Mouse (Mus musculus) forebrain, postnatal 0 days (tissue): Measurements from ENCODE around the gene Tmem231. TPM values are rescaled to one million over a fixed set of nuclear protein-coding genes. Genes with fewer than 3 reads are reported as not detected.

ENCODE experiments used
- ATAC-seq: fragments of 200-750 bp; cut with Nextera tagmentation; 2 replicates; pipeline ENCODE4 v1.8.0; 2017; ENCODE audit warnings: mild to moderate bottlenecking, moderate library complexity
- DNase-seq: peaks from one replicate; pipeline ENCODE4 v3.0.0-alpha.2; 2015
- H3K27ac ChIP-seq: fragments of 300-500 bp; sonication (generic); 2 replicates; pipeline ENCODE4 v1.5.1; 2014; ENCODE audit warnings: low read depth, mild to moderate bottlenecking, antibody characterized with exemption, low read length, moderate library complexity, mixed read lengths
- H3K27me3 ChIP-seq: fragments of 300-500 bp; sonication (generic); 2 replicates; pipeline ENCODE4 v1.6.1; 2014; ENCODE audit warnings: mild to moderate bottlenecking, low read length, mixed read lengths; ENCODE audit not compliant: insufficient read depth
- H3K36me3 ChIP-seq: fragments of 300-500 bp; sonication (generic); 2 replicates; pipeline ENCODE4 v1.6.1; 2014; ENCODE audit warnings: mild to moderate bottlenecking, moderate library complexity; ENCODE audit not compliant: insufficient read depth
- H3K4me1 ChIP-seq: fragments of 300-500 bp; sonication (generic); 2 replicates; pipeline ENCODE4 v1.6.1; 2014; ENCODE audit warnings: antibody characterized with exemption; ENCODE audit not compliant: insufficient read depth
- H3K4me2 ChIP-seq: fragments of 300-500 bp; sonication (generic); 2 replicates; pipeline ENCODE4 v1.6.1; 2014; ENCODE audit warnings: low read depth, mild to moderate bottlenecking, moderate library complexity
- H3K4me3 ChIP-seq: fragments of 300-500 bp; sonication (generic); 2 replicates; pipeline ENCODE4 v1.5.1; 2014; ENCODE audit warnings: low read depth, low read length, mixed read lengths
- H3K9ac ChIP-seq: fragments of 300-500 bp; sonication (generic); 2 replicates; pipeline ENCODE4 v1.6.1; 2014; ENCODE audit warnings: mild to moderate bottlenecking
- H3K9me3 ChIP-seq: fragments of 300-500 bp; sonication (generic); 2 replicates; pipeline ENCODE4 v1.6.1; 2016; ENCODE audit warnings: low read length
- CTCF ChIP-seq: sonication (generic); IDR thresholded peaks from 2 replicates; pipeline ENCODE4 v1.5.1; 2016; ENCODE audit warnings: antibody characterized with exemption, control low read depth, low read depth
- WGBS: fragments of 180-500 bp; shearing (Covaris S2); extraction: QIAGEN DNeasy Blood & Tissue Kit; methylation state at CpG from one replicate; pipeline ENCODE4 v1.1.7; 2014; 5-methylcytosine and 5-hydroxymethylcytosine counted together
- polyA plus RNA-seq: library from polyadenylated mRNA; unstranded; fragments of >200 nt; fragmentation: Nextera tagmentation; extraction: Ambion mirVana; gene quantifications from 2 replicates; pipeline ENCODE4 v1.2.1, GENCODE M21; 2015
- total RNA-seq: library from RNA; depleted of rRNA; stranded (reverse); fragments of >200 nt; gene quantifications from 2 replicates; pipeline ENCODE4 v1.2.3, GENCODE M21; 2014

Tmem231 gene
- total and polyA plus RNA-seq, 2 experiments from 2014 or later, result 14.7 to 19.9 TPM

- peaks cover 7% of the 10 kb centered on the region for H3K36me3 ChIP-seq
- DNase-seq (no peak), ATAC-seq (no peak)
These were observed 27.6 kb upstream of the Tmem231 start for GRCm38 (mm10) chr8:111961330-111961729.

GRCm38 (mm10) chr8:111960591-111961321, 27.1 kb upstream of the Tmem231 start:
- ATAC-seq (no peak; the same call in 1 of the 2 replicates), DNase-seq (no peak)
- no peak for TF ChIP-seq CTCF
- WGBS, result 74% methylated on average over 15 of the region's 15 CpGs
- H3K4me2 ChIP-seq, result no peak overlapping the region
- H3K9me3 ChIP-seq, result no peaks in the 10 kb centered on the region
- no peaks in the 10 kb centered on the region for H3K4me1 ChIP-seq
- no peak overlapping the region for H3K9ac ChIP-seq
- peaks cover 10% of the 10 kb centered on the region for H3K36me3 ChIP-seq
- no peak overlapping the region for H3K4me3 ChIP-seq
- no peak overlapping the region for H3K27ac ChIP-seq
- no peaks in the 10 kb centered on the region for H3K27me3 ChIP-seq

More at GRCm38 (mm10) chr8:111961330-111961729, 27.6 kb upstream of the Tmem231 start:
- Histone ChIP-seq H3K4me2 (no peak overlapping the region), H3K9ac (no peak overlapping the region), H3K9me3 (no peaks in the 10 kb centered on the region), H3K27ac (no peak overlapping the region), H3K4me1 (no peaks in the 10 kb centered on the region), H3K4me3 (no peak overlapping the region), H3K27me3 (no peaks in the 10 kb centered on the region)
- TF ChIP-seq CTCF, result no peak; the same call in 1 of the 2 replicates
- 76% methylated on average over 3 of the region's 3 CpGs for WGBS

GRCm38 (mm10) chr8:111957231-111957630, 23.6 kb upstream of the Tmem231 start:
- no peak overlapping the region for H3K9ac ChIP-seq
- WGBS, result 95% methylated on average over 2 of the region's 2 CpGs
- ATAC-seq, result no peak

GRCm38 (mm10) chr8:111955879-111956278, 22.2 kb upstream of the Tmem231 start:
- Histone ChIP-seq H3K9me3 (no peaks in the 10 kb centered on the region), H3K4me2 (no peak overlapping the region), H3K27me3 (no peaks in the 10 kb centered on the region), H3K27ac (no peak overlapping the region), H3K4me1 (no peaks in the 10 kb centered on the region), H3K36me3 (peaks cover 38% of the 10 kb centered on the region), H3K9ac (no peak overlapping the region), H3K4me3 (no peak overlapping the region)
- no peak for TF ChIP-seq CTCF
- DNase-seq (no peak), ATAC-seq (no peak)
- WGBS, result 97% methylated on average over 5 of the region's 5 CpGs

More at GRCm38 (mm10) chr8:111957231-111957630, 23.6 kb upstream of the Tmem231 start:
- no peak overlapping the region for H3K27ac ChIP-seq
- no peaks in the 10 kb centered on the region for H3K4me1 ChIP-seq
- H3K4me3 ChIP-seq, result no peak overlapping the region
- H3K4me2 ChIP-seq, result no peak overlapping the region
- TF ChIP-seq CTCF, result no peak
- peaks cover 31% of the 10 kb centered on the region for H3K36me3 ChIP-seq
- H3K27me3 ChIP-seq, result no peaks in the 10 kb centered on the region
- no peak for DNase-seq
- H3K9me3 ChIP-seq, result no peaks in the 10 kb centered on the region

- whole genome bisulfite sequencing, result 90% methylated on average over 4 of the region's 4 CpGs
- Histone ChIP-seq H3K4me1 (no peaks in the 10 kb centered on the region), H3K4me3 (no peak overlapping the region), H3K27me3 (no peaks in the 10 kb centered on the region), H3K9ac (no peak overlapping the region), H3K9me3 (no peaks in the 10 kb centered on the region), H3K36me3 (peaks cover 38% of the 10 kb centered on the region), H3K4me2 (no peak overlapping the region), H3K27ac (no peak overlapping the region)
- DNase-seq, result no peak
- no peak for TF ChIP-seq CTCF
- ATAC-seq, result no peak
These were observed 21.3 kb upstream of the Tmem231 start for GRCm38 (mm10) chr8:111954844-111955594.

- ATAC-seq (no peak), DNase-seq (no peak)
- Histone ChIP-seq H3K27ac (no peak overlapping the region), H3K4me1 (no peaks in the 10 kb centered on the region), H3K4me3 (no peak overlapping the region), H3K36me3 (peaks cover 59% of the 10 kb centered on the region), H3K9me3 (no peaks in the 10 kb centered on the region), H3K4me2 (no peak overlapping the region), H3K27me3 (no peaks in the 10 kb centered on the region), H3K9ac (no peak overlapping the region)
- no peak for TF ChIP-seq CTCF
- 92% methylated on average over 5 of the region's 5 CpGs for WGBS
These were observed 18.3 kb upstream of the Tmem231 start for GRCm38 (mm10) chr8:111951936-111952335.

- Histone ChIP-seq H3K27ac (no peak overlapping the region), H3K27me3 (no peaks in the 10 kb centered on the region), H3K36me3 (peaks cover 59% of the 10 kb centered on the region), H3K9ac (no peak overlapping the region), H3K4me2 (no peak overlapping the region), H3K4me3 (no peak overlapping the region), H3K9me3 (no peaks in the 10 kb centered on the region), H3K4me1 (no peaks in the 10 kb centered on the region)
- 96% methylated on average over 7 of the region's 7 CpGs for WGBS
- TF ChIP-seq CTCF, result no peak
- ATAC-seq (no peak), DNase-seq (no peak)
These were observed 17.6 kb upstream of the Tmem231 start for GRCm38 (mm10) chr8:111951317-111951716.
